Mouse (Mus musculus) thymus, adult 2 months (tissue): Measurements from ENCODE around the gene Bdkrb2.

Source experiments
- CTCF ChIP-seq: fragments of 200-500 bp; IDR thresholded peaks from 2 replicates; pipeline ENCODE4 v1.5.1; 2012; ENCODE audit warnings: mild to moderate bottlenecking, control low read depth, low read length, moderate library complexity, borderline replicate concordance; ENCODE audit not compliant: control insufficient read depth, poor library complexity, insufficient read depth; ENCODE audit errors: extremely low read depth
- POLR2A ChIP-seq: fragments of 200-500 bp; IDR thresholded peaks from 2 replicates; pipeline ENCODE4 v1.6.1; 2012; ENCODE audit warnings: mild to moderate bottlenecking, low read length, control low read depth, moderate library complexity; ENCODE audit not compliant: control insufficient read depth, poor library complexity, insufficient read depth; ENCODE audit errors: extremely low read depth

GRCm38 (mm10) chr12:105563726-105564275, 775 bp downstream of the Bdkrb2 start:
- TF ChIP-seq CTCF (no peak), POLR2A (no peak)
